Mouse (Mus musculus): Measurements from ENCODE around the gene Sncg. TPM values are rescaled to one million over a fixed set of nuclear protein-coding genes. Genes with fewer than 3 reads are reported as not detected.

Sncg gene
- polyA plus RNA-seq, 2 experiments = 0.17 TPM; not detected in 1

GRCm38 (mm10) chr14:34410716-34411115 is 36.1 kb upstream of the Sncg start:
- Histone ChIP-seq H3K27ac (no peak overlapping the region), H3K9me3 (ENCODE audit: control insufficient read depth, low read length) (no peaks in the 10 kb centered on the region), H3K4me2 (ENCODE audit: low read depth) (no peak overlapping the region), H3K4me3 (ENCODE audit: insufficient read depth in 1 of 2, low read depth in 2 of 2, low read length in 2 of 2) (no peak overlapping the region), H3K4me1 (replicated peaks; ENCODE audit: control insufficient read depth in 2 of 2, insufficient read depth in 2 of 2, low read length in 1 of 2) (no peaks in the 10 kb centered on the region), H3K27me3 (ENCODE audit: control insufficient read depth, insufficient read depth, low read length) (no peaks in the 10 kb centered on the region), H3K9ac (replicated peaks) (no peak overlapping the region), H3K36me3 (replicated peaks; ENCODE audit: control insufficient read depth, insufficient read depth, low read depth) (no peaks in the 10 kb centered on the region)
- TF ChIP-seq CTCF (IDR thresholded peaks at IDR 0.05; ENCODE audit: low read depth) = no peak
- no peak for TF ChIP-seq EP300 (IDR thresholded peaks at IDR 0.05; ENCODE audit: low read depth)
- ATAC-seq (ENCODE audit: insufficient read depth) = no peak
- no peak for DNase-seq (ENCODE audit: low read depth in 3 of 3, low spot score in 3 of 3)
- 81% methylated on average over 6 of the region's 6 CpGs for WGBS (ENCODE audit: insufficient replicate concordance)

GRCm38 (mm10) chr14:34403424-34403823 is 28.8 kb upstream of the Sncg start:
- Histone ChIP-seq H3K4me1 (replicated peaks; ENCODE audit: control insufficient read depth in 2 of 2, insufficient read depth in 2 of 2, low read length in 1 of 2) (no peaks in the 10 kb centered on the region), H3K27me3 (ENCODE audit: control insufficient read depth, insufficient read depth, low read length) (no peaks in the 10 kb centered on the region), H3K36me3 (replicated peaks; ENCODE audit: control insufficient read depth, insufficient read depth, low read depth) (no peaks in the 10 kb centered on the region), H3K4me3 (ENCODE audit: insufficient read depth in 1 of 2, low read depth in 2 of 2, low read length in 2 of 2) (no peak overlapping the region), H3K9ac (replicated peaks) (no peak overlapping the region), H3K27ac (no peak overlapping the region), H3K9me3 (ENCODE audit: control insufficient read depth, low read length) (no peaks in the 10 kb centered on the region), H3K4me2 (ENCODE audit: low read depth) (no peak overlapping the region)
- WGBS (ENCODE audit: insufficient replicate concordance) = 77% methylated on average over 7 of the region's 7 CpGs
- ATAC-seq (ENCODE audit: insufficient read depth) (no peak), DNase-seq (ENCODE audit: low read depth in 3 of 3, low spot score in 3 of 3) (no peak)
- no peak for TF ChIP-seq EP300 (IDR thresholded peaks at IDR 0.05; ENCODE audit: low read depth)
- no peak for TF ChIP-seq CTCF (IDR thresholded peaks at IDR 0.05; ENCODE audit: low read depth)

GRCm38 (mm10) chr14:34402871-34403270 is 28.3 kb upstream of the Sncg start:
- 70% methylated on average over 8 of the region's 8 CpGs for WGBS (ENCODE audit: insufficient replicate concordance)
- Histone ChIP-seq H3K9me3 (ENCODE audit: control insufficient read depth, low read length) (no peaks in the 10 kb centered on the region), H3K27me3 (ENCODE audit: control insufficient read depth, insufficient read depth, low read length) (no peaks in the 10 kb centered on the region), H3K36me3 (replicated peaks; ENCODE audit: control insufficient read depth, insufficient read depth, low read depth) (no peaks in the 10 kb centered on the region), H3K4me3 (ENCODE audit: insufficient read depth in 1 of 2, low read depth in 2 of 2, low read length in 2 of 2) (no peak overlapping the region), H3K4me1 (replicated peaks; ENCODE audit: control insufficient read depth in 2 of 2, insufficient read depth in 2 of 2, low read length in 1 of 2) (no peaks in the 10 kb centered on the region), H3K9ac (replicated peaks) (no peak overlapping the region), H3K27ac (no peak overlapping the region), H3K4me2 (ENCODE audit: low read depth) (no peak overlapping the region)
- ATAC-seq (ENCODE audit: insufficient read depth) (no peak), DNase-seq (ENCODE audit: low read depth in 3 of 3, low spot score in 3 of 3) (no peak)
- TF ChIP-seq CTCF (IDR thresholded peaks at IDR 0.05; ENCODE audit: low read depth) = no peak
- TF ChIP-seq EP300 (IDR thresholded peaks at IDR 0.05; ENCODE audit: low read depth) = no peak

GRCm38 (mm10) chr14:34401135-34401534 is 26.5 kb upstream of the Sncg start:
- no peak overlapping the region for H3K4me3 ChIP-seq (ENCODE audit: insufficient read depth in 1 of 2, low read depth in 2 of 2, low read length in 2 of 2)
- DNase-seq (ENCODE audit: low read depth in 3 of 3, low spot score in 3 of 3) = peak; percentile 42 to 53 (median 45)
- no peak overlapping the region for H3K27ac ChIP-seq
- no peaks in the 10 kb centered on the region for H3K36me3 ChIP-seq (replicated peaks; ENCODE audit: control insufficient read depth, insufficient read depth, low read depth)
- no peak for TF ChIP-seq EP300 (IDR thresholded peaks at IDR 0.05; ENCODE audit: low read depth)
- TF ChIP-seq CTCF (IDR thresholded peaks at IDR 0.05; ENCODE audit: low read depth) = peak; percentile 97
- H3K4me2 ChIP-seq (ENCODE audit: low read depth) = no peak overlapping the region
- no peak overlapping the region for H3K9ac ChIP-seq (replicated peaks)
- ATAC-seq (ENCODE audit: insufficient read depth) = no peak
- no peaks in the 10 kb centered on the region for H3K4me1 ChIP-seq (replicated peaks; ENCODE audit: control insufficient read depth in 2 of 2, insufficient read depth in 2 of 2, low read length in 1 of 2)
- no peaks in the 10 kb centered on the region for H3K9me3 ChIP-seq (ENCODE audit: control insufficient read depth, low read length)
- no peaks in the 10 kb centered on the region for H3K27me3 ChIP-seq (ENCODE audit: control insufficient read depth, insufficient read depth, low read length)
- WGBS (ENCODE audit: insufficient replicate concordance) = 23% methylated on average over 6 of the region's 6 CpGs

- no peak overlapping the region for H3K27ac ChIP-seq
- ATAC-seq (ENCODE audit: insufficient read depth) = no peak
- DNase-seq (ENCODE audit: low read depth in 3 of 3, low spot score in 3 of 3) = no peak
- WGBS (ENCODE audit: insufficient replicate concordance) = 74% methylated on average over 3 of the region's 3 CpGs
- H3K4me1 ChIP-seq (replicated peaks; ENCODE audit: control insufficient read depth in 2 of 2, insufficient read depth in 2 of 2, low read length in 1 of 2) = no peaks in the 10 kb centered on the region
- H3K27me3 ChIP-seq (ENCODE audit: control insufficient read depth, insufficient read depth, low read length) = no peaks in the 10 kb centered on the region
- no peak overlapping the region for H3K9ac ChIP-seq (replicated peaks)
- no peak overlapping the region for H3K4me3 ChIP-seq (ENCODE audit: insufficient read depth in 1 of 2, low read depth in 2 of 2, low read length in 2 of 2)
- no peak for TF ChIP-seq EP300 (IDR thresholded peaks at IDR 0.05; ENCODE audit: low read depth)
- TF ChIP-seq CTCF (IDR thresholded peaks at IDR 0.05; ENCODE audit: low read depth) = no peak
- H3K36me3 ChIP-seq (replicated peaks; ENCODE audit: control insufficient read depth, insufficient read depth, low read depth) = no peaks in the 10 kb centered on the region
- H3K4me2 ChIP-seq (ENCODE audit: low read depth) = no peak overlapping the region
- no peaks in the 10 kb centered on the region for H3K9me3 ChIP-seq (ENCODE audit: control insufficient read depth, low read length)
Measured at GRCm38 (mm10) chr14:34400021-34400420, 25.4 kb upstream of the Sncg start.
